Comparison of ENCODE assay signal across 8 mouse cellular contexts in the genomic region with DNA sequence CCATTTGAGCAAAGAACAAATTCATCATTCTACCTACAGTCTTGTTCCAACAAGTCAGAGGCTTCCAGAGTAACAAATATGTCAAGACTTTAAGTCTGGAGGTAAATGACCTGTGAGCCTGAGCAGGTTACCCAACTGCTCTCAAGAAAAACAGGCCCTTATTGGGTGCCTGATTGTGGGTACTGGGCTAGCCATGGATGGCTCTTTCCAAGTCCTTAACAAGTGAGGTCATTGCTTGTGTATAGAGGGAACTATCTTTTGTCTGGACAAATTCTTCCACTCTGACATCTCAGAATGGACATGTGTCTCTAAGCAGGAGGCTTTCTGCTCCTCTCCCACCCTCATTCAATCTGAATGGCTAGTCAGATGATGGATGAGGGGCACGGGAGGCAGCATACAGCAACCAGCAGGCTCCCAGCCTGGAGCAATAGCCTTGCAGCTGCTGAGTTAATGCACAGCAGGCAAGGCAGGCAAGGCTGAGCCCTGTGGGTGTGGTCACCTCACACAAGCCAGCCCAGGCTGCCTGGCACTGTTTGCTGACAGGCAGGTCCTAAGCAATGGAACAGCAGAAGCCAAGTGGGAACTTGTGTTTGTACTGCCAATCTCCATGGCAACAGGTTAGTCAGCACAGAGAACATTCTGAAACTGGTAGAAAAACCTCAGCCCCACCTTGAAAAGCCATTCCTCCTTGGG. TPM values are rescaled to one million over a fixed set of nuclear protein-coding genes. Genes with fewer than 3 reads are reported as not detected.
A peak's percentile ranks its signal among the peaks of the same experiment; 100 is the strongest.
DNase-seq lines count a peak whose midpoint lies in the region; ATAC-seq lines count a peak whose summit lies in the region.

No protein-coding gene starts in this region.

- H3K4me3 ChIP-seq in embryonic facial prominence, embryonic 10.5 days, result no peak overlapping the region
- H3K4me3 ChIP-seq in midbrain, embryonic 12.5 days, result no peak overlapping the region

- intact Hi-C loops in left cerebral cortex, postnatal 25 days (cut with DNase I), result no loop called here

- no peak overlapping the region for H3K4me2 ChIP-seq in midbrain, embryonic 12.5 days (replicated peaks)

- H3K9me3 ChIP-seq in embryonic facial prominence, embryonic 10.5 days, result no peaks in the 10 kb centered on the region
- H3K9me3 ChIP-seq in midbrain, embryonic 12.5 days, result no peaks in the 10 kb centered on the region

- peak; percentile 85 for DNase-seq in R1 (ENCODE audit: low read depth, low spot score)
- DNase-seq in embryonic facial prominence, embryonic 10.5 days (ENCODE audit: low spot score), result peak; percentile 59
- peak; percentile 62 for DNase-seq in kidney, adult 18-20 months
- peak; percentile 74 to 90 for DNase-seq in left cerebral cortex, postnatal 25 days (ENCODE audit: low spot score in 2 of 2)
- peak; percentile 86 for DNase-seq in telencephalon, adult 2 months (ENCODE audit: low read depth, low spot score)
- no peak for DNase-seq in thymus, postnatal 10 days (ENCODE audit: low spot score in 2 of 2)

- H3K9ac ChIP-seq in midbrain, embryonic 12.5 days (replicated peaks), result no peak overlapping the region

- H3K27me3 ChIP-seq in embryonic facial prominence, embryonic 10.5 days (replicated peaks; ENCODE audit: low read depth, poor library complexity, severe bottlenecking), result no peaks in the 10 kb centered on the region
- no peaks in the 10 kb centered on the region for H3K27me3 ChIP-seq in midbrain, embryonic 12.5 days

- no peaks in the 10 kb centered on the region for H3K36me3 ChIP-seq in embryonic facial prominence, embryonic 10.5 days (replicated peaks)
- no peaks in the 10 kb centered on the region for H3K36me3 ChIP-seq in midbrain, embryonic 12.5 days

- peak; percentile 78 for ATAC-seq in granulocyte monocyte progenitor cell, adult 5-6 weeks (replicated peaks; ENCODE audit: poor library complexity, severe bottlenecking)
- ATAC-seq in midbrain, embryonic 12.5 days (ENCODE audit: low FRiP score, low read depth), result peak; percentile 56; the same call in 1 of the 2 replicates

- H3K4me1 ChIP-seq in embryonic facial prominence, embryonic 10.5 days, result peaks cover 7% of the 10 kb centered on the region
- H3K4me1 ChIP-seq in midbrain, embryonic 12.5 days, result peaks cover 8% of the 10 kb centered on the region

- no peak overlapping the region; the same call in 1 of the 2 replicates for H3K27ac ChIP-seq in embryonic facial prominence, embryonic 10.5 days (replicated peaks)
- no peak overlapping the region for H3K27ac ChIP-seq in midbrain, embryonic 12.5 days (replicated peaks)

- 3% methylated on average over 1 of the region's 1 CpGs for WGBS in embryonic facial prominence, embryonic 10.5 days
- 0% methylated on average over 1 of the region's 1 CpGs for WGBS in midbrain, embryonic 12.5 days

RNA-seq across cellular contexts. Expression of a gene that starts 28.1 kb away (rescaled TPM):
- polyA plus RNA-seq in embryonic facial prominence, embryonic 10.5 days (2016; fragmentation: Nextera tagmentation; extraction: Ambion mirVana), result 2.6 and 4.0 TPM in 2 replicates
- total RNA-seq in granulocyte monocyte progenitor cell, adult 5-6 weeks (2014; fragmentation: Nextera tagmentation), result 2.3 and 6.7 TPM in 2 replicates
- total RNA-seq in granulocyte monocyte progenitor cell, adult 5-6 weeks (2017), result 1.0 and 1.1 TPM in 2 replicates
- total RNA-seq in left cerebral cortex, postnatal 25 days (2021), result 1 to 10 TPM; 5.6 to 5.7 TPM
- 4.8 and 5.5 TPM in 2 replicates for polyA plus RNA-seq in midbrain, embryonic 12.5 days (2016; fragmentation: Nextera tagmentation; extraction: Ambion mirVana)

RNA-seq across cellular contexts. Expression of a gene that starts 39.5 kb away (rescaled TPM):
- 29.6 and 38.1 TPM in 2 replicates for polyA plus RNA-seq in embryonic facial prominence, embryonic 10.5 days (2016; fragmentation: Nextera tagmentation; extraction: Ambion mirVana)
- 16.1 and 21.4 TPM in 2 replicates for total RNA-seq in granulocyte monocyte progenitor cell, adult 5-6 weeks (2014; fragmentation: Nextera tagmentation)
- total RNA-seq in granulocyte monocyte progenitor cell, adult 5-6 weeks (2017), result 57.7 and 60.0 TPM in 2 replicates
- total RNA-seq in left cerebral cortex, postnatal 25 days (2021), result under 1 TPM; 0.18 to 0.32 TPM
- polyA plus RNA-seq in midbrain, embryonic 12.5 days (2016; fragmentation: Nextera tagmentation; extraction: Ambion mirVana), result 41.8 and 42.7 TPM in 2 replicates

Comparison
In these comparisons a context has a peak if more than half of its experiments do, and no peak if none do; other contexts are left out.
1. DNase-seq: peak in R1 (single experiment), embryonic facial prominence, embryonic 10.5 days (single experiment), kidney, adult 18-20 months (single experiment), left cerebral cortex, postnatal 25 days (2 of 2) and telencephalon, adult 2 months (single experiment); none in thymus, postnatal 10 days (0 of 2).
2. RNA of a gene that starts 39.5 kb away (total RNA-seq): 16.1 to 60.0 TPM in granulocyte monocyte progenitor cell, adult 5-6 weeks; 0.18 to 0.32 TPM in left cerebral cortex, postnatal 25 days; every median in the first group is over 10 times any median in the second.